Mouse (Mus musculus): Measurements from ENCODE around the gene Itgav.

GRCm38 (mm10) chr2:83744276-83744952 is 20.2 kb downstream of the Itgav start:
- no peak for TF ChIP-seq CTCF (IDR thresholded peaks at IDR 0.05; ENCODE audit: low read depth)
- no peak for TF ChIP-seq EP300 (IDR thresholded peaks at IDR 0.05; ENCODE audit: low read depth)
